Mouse (Mus musculus) midbrain, postnatal 0 days (tissue): Measurements from ENCODE around the gene Ptpn5. TPM values are rescaled to one million over a fixed set of nuclear protein-coding genes. Genes with fewer than 3 reads are reported as not detected.

ENCODE experiments used
- ATAC-seq: fragments of 200-750 bp; cut with Nextera tagmentation; 2 replicates; pipeline ENCODE4 v1.8.0; 2017; ENCODE audit warnings: moderate number of reproducible peaks, mild to moderate bottlenecking, moderate TSS enrichment, moderate library complexity; ENCODE audit not compliant: low FRiP score
- DNase-seq: peaks from one replicate; pipeline ENCODE4 v3.0.0-alpha.2; 2015; ENCODE audit warnings: low spot score
- H3K27ac ChIP-seq: fragments of 300-500 bp; sonication (generic); 2 replicates; pipeline ENCODE4 v1.5.1; 2014; ENCODE audit warnings: low read depth, mild to moderate bottlenecking, low read length, mixed read lengths
- H3K27me3 ChIP-seq: fragments of 300-500 bp; sonication (generic); 2 replicates; pipeline ENCODE4 v1.6.1; 2014; ENCODE audit warnings: low read length, control low read depth, mixed read lengths; ENCODE audit not compliant: insufficient read depth
- H3K36me3 ChIP-seq: fragments of 300-500 bp; sonication (generic); 2 replicates; pipeline ENCODE4 v1.6.1; 2014; ENCODE audit warnings: low read length, control low read depth, mixed read lengths; ENCODE audit not compliant: insufficient read depth
- H3K4me1 ChIP-seq: fragments of 300-500 bp; sonication (generic); 2 replicates; pipeline ENCODE4 v1.6.1; 2014; ENCODE audit warnings: mild to moderate bottlenecking, control low read depth, antibody characterized with exemption, low read length, mixed read lengths; ENCODE audit not compliant: insufficient read depth
- H3K4me2 ChIP-seq: fragments of 300-500 bp; sonication (generic); 2 replicates; pipeline ENCODE4 v1.6.1; 2014; ENCODE audit warnings: low read depth, mild to moderate bottlenecking, low read length, mixed read lengths; ENCODE audit not compliant: poor library complexity, severe bottlenecking
- H3K4me3 ChIP-seq: fragments of 300-500 bp; sonication (generic); 2 replicates; pipeline ENCODE4 v1.5.1; 2014; ENCODE audit warnings: low read depth, mild to moderate bottlenecking, low read length, moderate library complexity
- H3K9ac ChIP-seq: fragments of 300-500 bp; sonication (generic); replicated peaks from 2 replicates; pipeline ENCODE4 v1.6.1; 2014; ENCODE audit warnings: mild to moderate bottlenecking, low read length, moderate library complexity, mixed read lengths; ENCODE audit not compliant: poor library complexity, severe bottlenecking
- H3K9me3 ChIP-seq: fragments of 300-500 bp; sonication (generic); 2 replicates; pipeline ENCODE4 v1.6.1; 2016; ENCODE audit warnings: low read length, control low read depth
- CTCF ChIP-seq: IDR thresholded peaks from 2 replicates; pipeline ENCODE4 v1.5.1; 2016; ENCODE audit warnings: antibody characterized with exemption, mild to moderate bottlenecking
- WGBS: fragments of 180-500 bp; shearing (Covaris S2); extraction: QIAGEN DNeasy Blood & Tissue Kit; methylation state at CpG from one replicate; pipeline ENCODE4 v1.1.7; 2014; 5-methylcytosine and 5-hydroxymethylcytosine counted together
- polyA plus RNA-seq: library from polyadenylated mRNA; unstranded; fragments of >200 nt; fragmentation: Nextera tagmentation; extraction: Ambion mirVana; gene quantifications from 2 replicates; pipeline ENCODE4 v1.2.1, GENCODE M21; 2015
- total RNA-seq: library from RNA; depleted of rRNA; stranded (reverse); fragments of >200 nt; gene quantifications from 2 replicates; pipeline ENCODE4 v1.2.3, GENCODE M21; 2014

Ptpn5 gene
- total and polyA plus RNA-seq, 2 experiments from 2014 or later: 114 to 187 TPM

GRCm38 (mm10) chr7:47042823-47043490 is 90.5 kb downstream of the Ptpn5 start:
- TF ChIP-seq CTCF: no peak
- no peak overlapping the region for H3K9ac ChIP-seq
- DNase-seq: no peak
- WGBS: 54% methylated on average over 6 of the region's 6 CpGs
- no peaks in the 10 kb centered on the region for H3K36me3 ChIP-seq
- no peak overlapping the region for H3K4me3 ChIP-seq
- no peaks in the 10 kb centered on the region for H3K4me1 ChIP-seq
- H3K4me2 ChIP-seq: no peak overlapping the region
- no peak overlapping the region for H3K27ac ChIP-seq
- no peaks in the 10 kb centered on the region for H3K9me3 ChIP-seq
- H3K27me3 ChIP-seq: no peaks in the 10 kb centered on the region
- no peak for ATAC-seq

GRCm38 (mm10) chr7:47042121-47042520 is 91.4 kb downstream of the Ptpn5 start:
- H3K9me3 ChIP-seq: no peaks in the 10 kb centered on the region
- H3K36me3 ChIP-seq: no peaks in the 10 kb centered on the region
- no peak for TF ChIP-seq CTCF
- H3K27ac ChIP-seq: no peak overlapping the region
- no peak overlapping the region for H3K4me3 ChIP-seq
- H3K9ac ChIP-seq: no peak overlapping the region
- H3K4me2 ChIP-seq: no peak overlapping the region
- DNase-seq (no peak), ATAC-seq (no peak)
- H3K27me3 ChIP-seq: no peaks in the 10 kb centered on the region
- WGBS: 82% methylated on average over 4 of the region's 4 CpGs
- no peaks in the 10 kb centered on the region for H3K4me1 ChIP-seq

GRCm38 (mm10) chr7:47041706-47042105 is 91.8 kb downstream of the Ptpn5 start:
- no peaks in the 10 kb centered on the region for H3K27me3 ChIP-seq
- H3K4me1 ChIP-seq: no peaks in the 10 kb centered on the region
- H3K27ac ChIP-seq: no peak overlapping the region
- H3K4me3 ChIP-seq: no peak overlapping the region
- H3K9me3 ChIP-seq: no peaks in the 10 kb centered on the region
- ATAC-seq: no peak
- H3K4me2 ChIP-seq: no peak overlapping the region
- no peak for DNase-seq
- no peak overlapping the region for H3K9ac ChIP-seq
- TF ChIP-seq CTCF: no peak
- no peaks in the 10 kb centered on the region for H3K36me3 ChIP-seq
- WGBS: 85% methylated on average over 3 of the region's 3 CpGs

DNA sequence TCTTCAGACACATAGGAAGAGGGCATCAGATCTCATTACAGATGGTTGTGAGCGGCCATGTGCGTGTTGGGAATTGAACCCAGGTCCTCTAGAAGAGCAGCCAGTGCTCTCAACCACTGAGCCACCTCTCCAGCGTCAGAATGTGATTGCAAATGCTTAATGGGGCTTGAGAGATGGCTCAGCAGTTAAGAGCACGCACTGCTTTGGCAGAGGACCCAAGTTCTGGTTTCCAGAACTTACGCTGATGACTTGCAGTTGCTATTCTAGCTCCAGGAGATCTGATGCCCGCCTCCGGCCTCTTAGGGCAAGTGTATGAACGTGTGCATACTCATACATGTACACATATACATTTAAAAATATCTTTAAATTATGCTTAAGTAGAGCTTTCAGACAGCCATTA is 98.1 kb downstream of the Ptpn5 start:
- Histone ChIP-seq H3K4me1 (no peaks in the 10 kb centered on the region), H3K36me3 (no peaks in the 10 kb centered on the region), H3K9ac (no peak overlapping the region), H3K27me3 (no peaks in the 10 kb centered on the region), H3K9me3 (no peaks in the 10 kb centered on the region), H3K27ac (no peak overlapping the region), H3K4me2 (no peak overlapping the region), H3K4me3 (no peak overlapping the region)
- no peak for DNase-seq
- TF ChIP-seq CTCF: no peak
- ATAC-seq: no peak
- WGBS: 83% methylated on average over 8 of the region's 8 CpGs

- no peaks in the 10 kb centered on the region for H3K27me3 ChIP-seq
- no peaks in the 10 kb centered on the region for H3K36me3 ChIP-seq
- H3K4me2 ChIP-seq: no peak overlapping the region
- ATAC-seq (no peak), DNase-seq (no peak)
- TF ChIP-seq CTCF: no peak
- no peak overlapping the region for H3K27ac ChIP-seq
- WGBS: 92% methylated on average over 4 of the region's 4 CpGs
- no peak overlapping the region for H3K4me3 ChIP-seq
- no peak overlapping the region for H3K9ac ChIP-seq
- H3K4me1 ChIP-seq: no peaks in the 10 kb centered on the region
- no peaks in the 10 kb centered on the region for H3K9me3 ChIP-seq
These were observed 98.6 kb downstream of the Ptpn5 start for GRCm38 (mm10) chr7:47034785-47035384.

- Histone ChIP-seq H3K27me3 (no peaks in the 10 kb centered on the region), H3K4me2 (no peak overlapping the region), H3K4me1 (no peaks in the 10 kb centered on the region), H3K4me3 (no peak overlapping the region), H3K36me3 (no peaks in the 10 kb centered on the region), H3K9me3 (no peaks in the 10 kb centered on the region), H3K9ac (no peak overlapping the region), H3K27ac (no peak overlapping the region)
- 77% methylated on average over 4 of the region's 4 CpGs for WGBS
- ATAC-seq (no peak), DNase-seq (no peak)
- no peak for TF ChIP-seq CTCF
These were observed 102.1 kb downstream of the Ptpn5 start for GRCm38 (mm10) chr7:47031371-47031770.
